Mouse (Mus musculus) liver, postnatal 0 days (tissue): ENCODE measurements at regions not wholly inside any gene's neighbourhood (a gene's known extent, or its start where the extent isn't known, plus 50 kb on each side); places are given as distances from the start of the nearest gene placed in this dataset.

ENCODE experiments used
- CTCF ChIP-seq: sonication (generic); IDR thresholded peaks from 2 replicates; pipeline ENCODE4 v1.5.1; 2016; ENCODE audit warnings: antibody characterized with exemption, low read depth
- EP300 ChIP-seq: IDR thresholded peaks from 2 replicates; pipeline ENCODE4 v1.6.1; 2016; ENCODE audit warnings: antibody characterized with exemption, low read depth, mild to moderate bottlenecking

DNA sequence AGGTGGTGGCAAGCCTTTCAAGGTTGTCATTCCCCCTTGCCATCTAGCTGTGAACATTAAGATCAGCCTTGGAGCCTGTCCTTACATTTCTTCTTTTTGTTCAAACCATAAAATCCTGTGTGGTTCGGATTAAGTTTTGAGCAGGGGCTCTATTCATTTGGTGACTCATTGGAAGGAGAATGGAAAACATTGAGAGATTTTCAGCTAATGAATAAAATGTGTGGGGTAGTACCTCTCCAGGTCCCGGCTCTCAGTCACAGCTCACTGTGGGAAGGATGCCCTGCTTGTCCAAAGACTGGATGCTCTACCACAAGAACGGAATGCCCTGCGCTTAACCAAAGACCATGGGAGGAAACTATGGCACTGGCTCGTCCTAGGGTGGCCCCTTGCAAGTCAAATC is 56.3 kb upstream of the Cd44 start:
- TF ChIP-seq CTCF (no peak), EP300 (no peak)
